Mouse (Mus musculus) T-helper 17 cell (primary cell): ENCODE data around the gene Gfod2.

Experiments
- in situ Hi-C, 2 experiments: fragments of 300-600 bp; cut with MboI, MseI; formaldehyde crosslinking; loops; 1 replicate in 1 of 2; 2 replicates in 1 of 2; pipeline ENCODE4 v1.15.1; 2025; ENCODE audit warnings: high pct_unique_total_duplicates in 2 of 2

Gfod2 gene

GRCm38 (mm10) chr8:105704146-105704812 is 54.2 kb downstream of the Gfod2 start:
- in situ Hi-C loops = no loop called here

- in situ Hi-C loops = no loop called here
Observed at GRCm38 (mm10) chr8:105702731-105703415, 55.6 kb downstream of the Gfod2 start.

- in situ Hi-C loops = no loop called here
Observed at GRCm38 (mm10) chr8:105702001-105702401, 56.5 kb downstream of the Gfod2 start.

GRCm38 (mm10) chr8:105700966-105701824 is 57.3 kb downstream of the Gfod2 start, which contains the start of the genes Acd and Pard6a:
TSS of gene Acd (minus strand) at chr8:105701102.
TSS of gene Pard6a (plus strand) at chr8:105701148.
- in situ Hi-C loops = no loop called here

- in situ Hi-C loops = no loop called here
Observed at GRCm38 (mm10) chr8:105700566-105700965, 57.9 kb downstream of the Gfod2 start.

- in situ Hi-C loops = no loop called here
Observed at GRCm38 (mm10) chr8:105699488-105700215, 58.8 kb downstream of the Gfod2 start.

- in situ Hi-C loops = no loop called here
Observed at GRCm38 (mm10) chr8:105698734-105699133, 59.7 kb downstream of the Gfod2 start.

- in situ Hi-C loops = no loop called here
Observed at GRCm38 (mm10) chr8:105697196-105697780, 61.2 kb downstream of the Gfod2 start.

- in situ Hi-C loops = no loop called here
Observed at GRCm38 (mm10) chr8:105695080-105695780, 63.2 kb downstream of the Gfod2 start.

GRCm38 (mm10) chr8:105694051-105694799 is 64.2 kb downstream of the Gfod2 start:
- in situ Hi-C loops = no loop called here

- in situ Hi-C loops = no loop called here
Observed at GRCm38 (mm10) chr8:105693648-105694047, 64.8 kb downstream of the Gfod2 start.

- in situ Hi-C loops = no loop called here
Observed at GRCm38 (mm10) chr8:105692449-105693182, 65.8 kb downstream of the Gfod2 start.

GRCm38 (mm10) chr8:105690978-105691377 is 67.5 kb downstream of the Gfod2 start:
- in situ Hi-C loops = no loop called here

GRCm38 (mm10) chr8:105689983-105690360 is 68.5 kb downstream of the Gfod2 start:
- in situ Hi-C loops = loop anchor here (5.0 kb wide), 1 partner anchor 73 kb away; no protein-coding TSS in a partner anchor

- in situ Hi-C loops = loop anchor here (5.0 kb wide), 1 partner anchor 72 kb away; no protein-coding TSS in a partner anchor
Observed at GRCm38 (mm10) chr8:105689256-105689982, 69.0 kb downstream of the Gfod2 start.

GRCm38 (mm10) chr8:105688242-105688752 is 70.2 kb downstream of the Gfod2 start:
- in situ Hi-C loops = loop anchor here (5.0 kb wide), 1 partner anchor 71 kb away; no protein-coding TSS in a partner anchor

- in situ Hi-C loops = loop anchor here (5.0 kb wide), 1 partner anchor 70 kb away; no protein-coding TSS in a partner anchor
Observed at GRCm38 (mm10) chr8:105687512-105687911, 71.0 kb downstream of the Gfod2 start.

- in situ Hi-C loops = loop anchor here (5.0 kb wide), 1 partner anchor 69 kb away; no protein-coding TSS in a partner anchor
Observed at GRCm38 (mm10) chr8:105686551-105686950, 71.9 kb downstream of the Gfod2 start.
